Mouse (Mus musculus): Measurements from ENCODE around the gene Kif13a. TPM values are rescaled to one million over a fixed set of nuclear protein-coding genes. Genes with fewer than 3 reads are reported as not detected.

Kif13a gene
- polyA plus RNA-seq, 1 experiment from 2014 or later, result 39.8 TPM

DNA sequence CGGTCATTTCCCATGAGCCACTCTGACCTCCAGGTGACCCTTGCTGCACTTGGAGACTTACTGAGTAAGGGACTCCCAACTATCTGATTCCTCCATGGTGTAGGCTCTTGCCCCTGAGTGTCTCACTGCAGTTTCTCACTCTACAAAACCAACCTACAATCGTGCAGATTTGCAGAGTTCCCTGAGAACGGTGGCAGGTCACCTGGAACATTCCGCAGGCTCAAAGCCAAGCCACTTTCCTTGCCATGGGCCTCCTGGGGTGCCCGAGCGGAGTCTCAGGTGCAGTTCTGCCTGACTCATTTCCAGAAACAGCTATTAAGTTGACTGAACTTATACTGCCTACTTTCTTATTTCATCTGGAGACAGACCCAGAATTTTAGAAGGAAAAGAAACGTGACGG lies 141.2 kb downstream of the Kif13a start:
- H3K36me3 ChIP-seq (ENCODE audit: control insufficient read depth, insufficient read depth, low read length), result peaks cover 31% of the 10 kb centered on the region
- H3K27me3 ChIP-seq (ENCODE audit: control insufficient read depth, insufficient read depth, low read length), result no peaks in the 10 kb centered on the region
- peaks cover 3% of the 10 kb centered on the region; the same call in 1 of the 2 replicates for H3K4me1 ChIP-seq (ENCODE audit: control insufficient read depth, insufficient read depth, low read length)
- no peak overlapping the region for H3K4me2 ChIP-seq
- no peak overlapping the region for H3K9ac ChIP-seq (ENCODE audit: low read depth, low read length)
- 82% methylated on average over 8 of the region's 8 CpGs for WGBS (ENCODE audit: insufficient replicate concordance)
- H3K9me3 ChIP-seq (replicated peaks; ENCODE audit: control insufficient read depth, low read length), result no peaks in the 10 kb centered on the region
- no peak overlapping the region for H3K27ac ChIP-seq (ENCODE audit: low read depth, low read length)
- ATAC-seq (replicated peaks; ENCODE audit: insufficient number of reproducible peaks, low FRiP score, low TSS enrichment), result no peak
- no peak overlapping the region for H3K4me3 ChIP-seq (ENCODE audit: low read depth, low read length)

DNA sequence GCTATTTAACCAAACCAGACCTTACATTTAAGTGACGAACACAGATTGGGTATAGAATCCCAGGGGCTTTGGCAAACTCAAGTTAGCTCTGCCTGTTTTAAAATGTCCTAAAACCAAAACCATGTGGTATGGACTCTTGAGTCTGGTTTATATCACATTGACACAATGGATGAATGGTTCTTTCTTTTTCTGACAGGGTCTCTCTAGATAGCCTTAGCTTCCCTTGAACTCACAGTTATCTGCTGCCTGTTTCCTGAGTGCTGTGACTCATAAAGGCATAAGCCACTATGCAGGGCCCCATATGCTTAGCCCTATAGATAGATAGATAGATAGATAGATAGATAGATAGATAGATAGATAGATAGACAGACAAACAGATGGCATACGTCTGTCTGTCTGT lies 142.8 kb downstream of the Kif13a start:
- Histone ChIP-seq H3K4me3 (ENCODE audit: low read depth, low read length) (no peak overlapping the region), H3K4me2 (no peak overlapping the region)

DNA sequence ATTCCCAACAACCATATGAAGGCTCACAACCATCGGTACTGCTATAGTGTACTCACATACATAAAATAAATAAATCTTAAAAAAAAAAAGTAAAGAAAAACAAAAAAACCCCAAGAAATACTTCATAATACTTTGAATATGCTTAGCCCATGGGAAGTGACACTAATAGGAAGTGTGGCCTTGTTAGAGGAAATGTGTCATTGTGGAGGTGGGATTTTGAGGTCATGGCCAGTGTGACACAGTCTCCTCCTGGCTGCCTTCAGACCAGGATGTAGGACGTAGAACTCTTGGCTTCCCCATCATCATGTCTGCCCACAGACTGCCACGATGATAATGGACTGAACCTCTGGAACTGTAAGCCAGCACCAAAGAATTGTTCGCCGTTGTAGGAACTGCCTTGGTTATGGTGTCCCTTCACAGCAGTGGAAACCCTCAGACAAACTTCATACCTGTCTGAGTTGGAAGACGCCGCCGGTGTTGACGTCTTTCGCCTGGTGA lies 143.6 kb downstream of the Kif13a start:
- Histone ChIP-seq H3K27ac (ENCODE audit: low read depth, low read length) (no peak overlapping the region), H3K4me2 (no peak overlapping the region), H3K9ac (ENCODE audit: low read depth, low read length) (no peak overlapping the region), H3K4me3 (ENCODE audit: low read depth, low read length) (no peak overlapping the region), H3K27me3 (ENCODE audit: control insufficient read depth, insufficient read depth, low read length) (no peaks in the 10 kb centered on the region), H3K9me3 (replicated peaks; ENCODE audit: control insufficient read depth, low read length) (no peaks in the 10 kb centered on the region), H3K36me3 (ENCODE audit: control insufficient read depth, insufficient read depth, low read length) (peaks cover 21% of the 10 kb centered on the region), H3K4me1 (ENCODE audit: control insufficient read depth, insufficient read depth, low read length) (peaks cover 3% of the 10 kb centered on the region; the same call in 1 of the 2 replicates)
- WGBS (ENCODE audit: insufficient replicate concordance), result 90% methylated on average over 10 of the region's 10 CpGs
- no peak for ATAC-seq (replicated peaks; ENCODE audit: insufficient number of reproducible peaks, low FRiP score, low TSS enrichment)

More for the DNA sequence above, 142.8 kb downstream of the Kif13a start:
- Histone ChIP-seq H3K27ac (ENCODE audit: low read depth, low read length) (no peak overlapping the region), H3K9me3 (replicated peaks; ENCODE audit: control insufficient read depth, low read length) (no peaks in the 10 kb centered on the region), H3K9ac (ENCODE audit: low read depth, low read length) (no peak overlapping the region), H3K27me3 (ENCODE audit: control insufficient read depth, insufficient read depth, low read length) (no peaks in the 10 kb centered on the region), H3K4me1 (ENCODE audit: control insufficient read depth, insufficient read depth, low read length) (peaks cover 3% of the 10 kb centered on the region; the same call in 1 of the 2 replicates), H3K36me3 (ENCODE audit: control insufficient read depth, insufficient read depth, low read length) (peaks cover 23% of the 10 kb centered on the region)
- no peak for ATAC-seq (replicated peaks; ENCODE audit: insufficient number of reproducible peaks, low FRiP score, low TSS enrichment)
- 63% methylated on average over 2 of the region's 2 CpGs for WGBS (ENCODE audit: insufficient replicate concordance)

DNA sequence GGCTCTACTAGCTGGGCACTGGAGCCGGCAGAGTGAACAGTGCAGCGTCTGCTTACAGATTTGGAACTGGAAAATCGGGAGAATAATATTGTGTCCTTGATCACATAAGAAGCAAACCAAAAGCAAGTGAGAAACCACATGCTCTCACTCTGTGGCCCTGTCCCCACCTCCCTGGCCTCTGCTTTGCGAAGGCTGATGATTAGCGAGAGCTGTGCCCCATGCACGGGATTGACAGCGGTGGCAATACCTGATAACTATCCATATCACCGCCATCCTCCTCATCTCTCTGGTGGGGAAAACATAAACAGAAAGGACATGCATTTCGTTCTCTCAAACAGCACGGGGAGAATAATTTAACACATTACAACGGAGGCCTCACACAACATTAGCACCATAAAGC lies 149.3 kb downstream of the Kif13a start:
- no peak for ATAC-seq (replicated peaks; ENCODE audit: insufficient number of reproducible peaks, low FRiP score, low TSS enrichment)
- Histone ChIP-seq H3K4me1 (ENCODE audit: control insufficient read depth, insufficient read depth, low read length) (0 out of 2 replicates have a peak, but pooled peaks cover 3% of the 10 kb centered on the region), H3K27me3 (ENCODE audit: control insufficient read depth, insufficient read depth, low read length) (no peaks in the 10 kb centered on the region), H3K4me3 (ENCODE audit: low read depth, low read length) (no peak overlapping the region), H3K9me3 (replicated peaks; ENCODE audit: control insufficient read depth, low read length) (no peaks in the 10 kb centered on the region), H3K27ac (ENCODE audit: low read depth, low read length) (no peak overlapping the region), H3K9ac (ENCODE audit: low read depth, low read length) (no peak overlapping the region), H3K4me2 (no peak overlapping the region), H3K36me3 (ENCODE audit: control insufficient read depth, insufficient read depth, low read length) (peaks cover 5% of the 10 kb centered on the region; the same call in 1 of the 2 replicates)
- WGBS (ENCODE audit: insufficient replicate concordance), result 81% methylated on average over 11 of the region's 11 CpGs

DNA sequence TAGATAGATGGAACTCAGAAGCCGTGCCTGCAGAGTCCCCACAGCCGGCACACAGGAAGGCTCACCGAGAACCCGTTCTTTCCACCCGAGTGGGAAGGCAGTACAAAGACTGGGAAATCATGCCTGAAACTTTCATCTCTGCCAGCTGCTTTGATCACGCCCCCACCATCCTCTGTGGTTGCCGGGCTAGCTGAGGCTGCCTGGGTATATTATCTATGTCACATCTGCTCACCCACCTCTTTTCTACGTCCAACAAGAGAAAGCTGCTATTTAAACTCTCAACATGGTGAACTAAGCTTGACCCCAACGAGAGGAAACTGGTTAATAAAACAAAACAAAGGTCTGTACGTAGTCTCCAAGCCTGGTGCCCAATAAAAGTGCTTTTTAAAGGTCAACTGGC lies 149.8 kb downstream of the Kif13a start:
- WGBS (ENCODE audit: insufficient replicate concordance), result 71% methylated on average over 10 of the region's 10 CpGs
- Histone ChIP-seq H3K9ac (ENCODE audit: low read depth, low read length) (no peak overlapping the region), H3K4me2 (no peak overlapping the region), H3K27me3 (ENCODE audit: control insufficient read depth, insufficient read depth, low read length) (no peaks in the 10 kb centered on the region), H3K4me1 (ENCODE audit: control insufficient read depth, insufficient read depth, low read length) (0 out of 2 replicates have a peak, but pooled peaks cover 3% of the 10 kb centered on the region), H3K36me3 (ENCODE audit: control insufficient read depth, insufficient read depth, low read length) (peaks cover 5% of the 10 kb centered on the region), H3K27ac (ENCODE audit: low read depth, low read length) (no peak overlapping the region), H3K4me3 (ENCODE audit: low read depth, low read length) (no peak overlapping the region), H3K9me3 (replicated peaks; ENCODE audit: control insufficient read depth, low read length) (no peaks in the 10 kb centered on the region)
- no peak for ATAC-seq (replicated peaks; ENCODE audit: insufficient number of reproducible peaks, low FRiP score, low TSS enrichment)

GRCm38 (mm10) chr13:46777461-46777860 lies 152.2 kb downstream of the Kif13a start:
- Histone ChIP-seq H3K27me3 (ENCODE audit: control insufficient read depth, insufficient read depth, low read length) (no peaks in the 10 kb centered on the region), H3K4me3 (ENCODE audit: low read depth, low read length) (no peak overlapping the region), H3K9me3 (replicated peaks; ENCODE audit: control insufficient read depth, low read length) (no peaks in the 10 kb centered on the region), H3K9ac (ENCODE audit: low read depth, low read length) (no peak overlapping the region), H3K36me3 (ENCODE audit: control insufficient read depth, insufficient read depth, low read length) (peaks cover 19% of the 10 kb centered on the region), H3K27ac (ENCODE audit: low read depth, low read length) (no peak overlapping the region), H3K4me1 (ENCODE audit: control insufficient read depth, insufficient read depth, low read length) (0 out of 2 replicates have a peak, but pooled peaks cover 3% of the 10 kb centered on the region), H3K4me2 (no peak overlapping the region)
- WGBS (ENCODE audit: insufficient replicate concordance), result 90% methylated on average over 3 of the region's 3 CpGs
- no peak for ATAC-seq (replicated peaks; ENCODE audit: insufficient number of reproducible peaks, low FRiP score, low TSS enrichment)

GRCm38 (mm10) chr13:46776636-46777305 lies 152.9 kb downstream of the Kif13a start:
- H3K9me3 ChIP-seq (replicated peaks; ENCODE audit: control insufficient read depth, low read length), result no peaks in the 10 kb centered on the region
- 68% methylated on average over 14 of the region's 14 CpGs for WGBS (ENCODE audit: insufficient replicate concordance)
- no peak for ATAC-seq (replicated peaks; ENCODE audit: insufficient number of reproducible peaks, low FRiP score, low TSS enrichment)
- no peak overlapping the region for H3K4me3 ChIP-seq (ENCODE audit: low read depth, low read length)
- H3K27me3 ChIP-seq (ENCODE audit: control insufficient read depth, insufficient read depth, low read length), result no peaks in the 10 kb centered on the region
- no peak overlapping the region for H3K27ac ChIP-seq (ENCODE audit: low read depth, low read length)
- peaks cover 24% of the 10 kb centered on the region for H3K36me3 ChIP-seq (ENCODE audit: control insufficient read depth, insufficient read depth, low read length)
- no peak overlapping the region for H3K9ac ChIP-seq (ENCODE audit: low read depth, low read length)
- no peak overlapping the region for H3K4me2 ChIP-seq
- H3K4me1 ChIP-seq (ENCODE audit: control insufficient read depth, insufficient read depth, low read length), result 0 out of 2 replicates have a peak, but pooled peaks cover 3% of the 10 kb centered on the region

GRCm38 (mm10) chr13:46774998-46775397 lies 154.7 kb downstream of the Kif13a start:
- peaks cover 24% of the 10 kb centered on the region for H3K36me3 ChIP-seq (ENCODE audit: control insufficient read depth, insufficient read depth, low read length)
- H3K4me1 ChIP-seq (ENCODE audit: control insufficient read depth, insufficient read depth, low read length), result no peaks in the 10 kb centered on the region
- no peak overlapping the region for H3K27ac ChIP-seq (ENCODE audit: low read depth, low read length)
- H3K4me3 ChIP-seq (ENCODE audit: low read depth, low read length), result no peak overlapping the region
- no peak for ATAC-seq (replicated peaks; ENCODE audit: insufficient number of reproducible peaks, low FRiP score, low TSS enrichment)
- no peak overlapping the region for H3K9ac ChIP-seq (ENCODE audit: low read depth, low read length)
- H3K9me3 ChIP-seq (replicated peaks; ENCODE audit: control insufficient read depth, low read length), result no peaks in the 10 kb centered on the region
- 74% methylated on average over 5 of the region's 5 CpGs for WGBS (ENCODE audit: insufficient replicate concordance)
- no peaks in the 10 kb centered on the region for H3K27me3 ChIP-seq (ENCODE audit: control insufficient read depth, insufficient read depth, low read length)
- no peak overlapping the region for H3K4me2 ChIP-seq

DNA sequence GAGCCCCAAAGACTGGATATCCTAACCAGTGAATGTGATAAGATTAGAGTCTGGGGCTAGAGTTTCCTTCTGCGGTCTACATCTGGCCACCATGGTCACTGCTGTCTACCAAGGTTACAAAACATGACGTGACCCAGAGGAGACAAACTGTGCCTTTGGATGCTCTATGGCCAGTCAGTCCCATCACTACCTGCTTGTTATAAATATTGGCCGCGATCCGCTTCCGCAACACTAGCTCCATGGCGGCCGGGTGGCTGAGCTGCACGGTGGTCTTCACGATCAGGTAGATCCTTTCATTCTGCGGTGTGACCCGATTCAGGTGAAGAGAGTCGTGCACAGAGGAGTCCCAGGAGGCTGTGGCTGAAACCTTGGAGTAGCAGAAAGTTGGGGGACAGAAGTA lies 157.1 kb downstream of the Kif13a start:
- H3K36me3 ChIP-seq (ENCODE audit: control insufficient read depth, insufficient read depth, low read length), result peaks cover 31% of the 10 kb centered on the region
- no peak overlapping the region for H3K4me2 ChIP-seq
- no peak for ATAC-seq (replicated peaks; ENCODE audit: insufficient number of reproducible peaks, low FRiP score, low TSS enrichment)
- H3K9ac ChIP-seq (ENCODE audit: low read depth, low read length), result no peak overlapping the region
- no peak overlapping the region for H3K27ac ChIP-seq (ENCODE audit: low read depth, low read length)
- H3K4me3 ChIP-seq (ENCODE audit: low read depth, low read length), result no peak overlapping the region
- 93% methylated on average over 13 of the region's 13 CpGs for WGBS (ENCODE audit: insufficient replicate concordance)
- no peaks in the 10 kb centered on the region for H3K9me3 ChIP-seq (replicated peaks; ENCODE audit: control insufficient read depth, low read length)
- H3K27me3 ChIP-seq (ENCODE audit: control insufficient read depth, insufficient read depth, low read length), result no peaks in the 10 kb centered on the region
- H3K4me1 ChIP-seq (ENCODE audit: control insufficient read depth, insufficient read depth, low read length), result no peaks in the 10 kb centered on the region
